Mouse (Mus musculus): ENCODE results near the gene Sptssb. TPM values are rescaled to one million over a fixed set of nuclear protein-coding genes. Genes with fewer than 3 reads are reported as not detected.

Sptssb gene
- total and polyA plus RNA-seq, 3 experiments: not detected

- Histone ChIP-seq H3K4me1 (ENCODE audit: control insufficient read depth in 1 of 2, insufficient read depth in 2 of 2, low read length in 2 of 2) (no peaks in the 10 kb centered on the region), H3K4me3 (ENCODE audit: control insufficient read depth in 1 of 2, insufficient read depth in 1 of 2, low read depth in 2 of 2, low read length in 2 of 2) (no peak overlapping the region), H3K36me3 (ENCODE audit: control insufficient read depth in 1 of 2, insufficient read depth in 2 of 2, low read length in 2 of 2) (no peaks in the 10 kb centered on the region), H3K27me3 (ENCODE audit: control insufficient read depth in 1 of 2, insufficient read depth in 2 of 2, low read length in 2 of 2) (peaks cover 0 to 2% of the 10 kb centered on the region in 2 experiments; a peak in 2 of 4 replicates), H3K27ac (ENCODE audit: control insufficient read depth, low read depth, low read length) (no peak overlapping the region), H3K9me3 (replicated peaks; ENCODE audit: insufficient read depth, low read length) (no peaks in the 10 kb centered on the region), H3K9ac (ENCODE audit: control insufficient read depth, low read depth, low read length, poor library complexity, severe bottlenecking) (no peak overlapping the region), H3K79me2 (ENCODE audit: control insufficient read depth, insufficient read depth, low read length, poor library complexity) (no peaks in the 10 kb centered on the region)
- DNase-seq (ENCODE audit: low read depth, low spot score): no peak
- TF ChIP-seq RAD21 (IDR thresholded peaks at IDR 0.05; ENCODE audit: low read depth, low read length) (no peak), TCF12 (IDR thresholded peaks at IDR 0.05; ENCODE audit: low read depth, low read length) (no peak), POLR2AphosphoS5 (IDR thresholded peaks at IDR 0.05; ENCODE audit: borderline replicate concordance, low read depth, low read length) (no peak), MYC (IDR thresholded peaks at IDR 0.05; ENCODE audit: low read depth, low read length) (no peak), JUND (IDR thresholded peaks at IDR 0.05; ENCODE audit: low read depth, low read length) (no peak), CHD1 (IDR thresholded peaks at IDR 0.05; ENCODE audit: low read depth, low read length) (no peak), MAFK (IDR thresholded peaks at IDR 0.05; ENCODE audit: borderline replicate concordance, low read depth, low read length) (no peak), ZMIZ1 (IDR thresholded peaks at IDR 0.05; ENCODE audit: low read depth, low read length) (no peak), ZNF384 (IDR thresholded peaks at IDR 0.05; ENCODE audit: low read depth, low read length) (no peak), USF2 (IDR thresholded peaks at IDR 0.05; ENCODE audit: borderline replicate concordance in 1 of 2, insufficient read depth in 1 of 2, low read depth in 1 of 2, low read length in 2 of 2) (no peak), POLR2A (IDR thresholded peaks at IDR 0.05; ENCODE audit: control insufficient read depth in 1 of 2, insufficient read depth in 1 of 2, low read depth in 1 of 2, low read length in 2 of 2, poor library complexity in 1 of 2) (no peak), POLR2AphosphoS2 (IDR thresholded peaks at IDR 0.05; ENCODE audit: low read length) (no peak), ELF1 (IDR thresholded peaks at IDR 0.05; ENCODE audit: low read depth, low read length) (no peak), CHD2 (IDR thresholded peaks at IDR 0.05; ENCODE audit: low read length) (no peak), GATA1 (IDR thresholded peaks at IDR 0.05; ENCODE audit: low read depth, low read length) (no peak), HCFC1 (IDR thresholded peaks at IDR 0.05; ENCODE audit: low read depth, low read length) (no peak), MAX (IDR thresholded peaks at IDR 0.05; ENCODE audit: low read length) (no peak), CTCF (IDR thresholded peaks at IDR 0.05 in 2 of 3, conservative IDR thresholded peaks at IDR 0.05 in 1 of 3; ENCODE audit: control insufficient read depth in 1 of 3, insufficient read depth in 1 of 3, low read depth in 2 of 3, low read length in 3 of 3, poor library complexity in 1 of 3, severe bottlenecking in 1 of 3) (no peak), ETS1 (IDR thresholded peaks at IDR 0.05; ENCODE audit: low read depth, low read length) (no peak)
Measured at GRCm38 (mm10) chr3:69797533-69797932, 62.2 kb downstream of the Sptssb start.

DNA sequence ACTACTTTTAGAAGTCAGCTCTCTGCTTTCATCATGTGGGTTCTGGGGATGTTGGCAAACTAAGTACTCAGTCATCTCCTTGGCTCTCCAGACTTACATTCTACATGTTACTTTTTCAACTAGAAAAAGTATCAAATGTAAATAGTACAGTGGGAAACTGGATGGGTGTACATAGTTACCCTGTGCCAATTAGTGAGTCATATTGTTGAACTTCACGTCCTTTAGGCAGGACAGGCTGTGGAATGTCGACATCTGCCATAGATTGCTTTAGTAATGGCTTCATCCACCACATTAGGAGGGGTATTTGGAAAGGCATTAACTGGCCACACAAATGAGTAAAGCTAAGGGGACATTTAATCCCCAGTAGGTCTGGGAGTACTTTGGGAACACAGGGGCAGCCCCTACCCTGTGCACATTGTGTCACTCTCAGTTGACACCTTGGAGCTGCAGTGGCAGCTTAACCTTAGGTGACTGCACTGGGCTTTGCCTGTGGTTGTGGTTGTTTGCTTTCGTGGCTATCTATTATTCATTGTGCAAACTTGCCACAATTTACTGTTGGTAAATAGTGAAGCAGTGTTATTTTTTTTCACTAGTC, 66.8 kb downstream of the Sptssb start:
- Histone ChIP-seq H3K27ac (ENCODE audit: control insufficient read depth, low read depth, low read length) (no peak overlapping the region), H3K36me3 (ENCODE audit: control insufficient read depth in 1 of 2, insufficient read depth in 2 of 2, low read length in 2 of 2) (no peaks in the 10 kb centered on the region), H3K4me3 (ENCODE audit: control insufficient read depth in 1 of 2, insufficient read depth in 1 of 2, low read depth in 2 of 2, low read length in 2 of 2) (no peak overlapping the region), H3K9ac (ENCODE audit: control insufficient read depth, low read depth, low read length, poor library complexity, severe bottlenecking) (no peak overlapping the region), H3K27me3 (ENCODE audit: control insufficient read depth in 1 of 2, insufficient read depth in 2 of 2, low read length in 2 of 2) (no peaks in the 10 kb centered on the region; a peak in 2 of 4 replicates), H3K79me2 (ENCODE audit: control insufficient read depth, insufficient read depth, low read length, poor library complexity) (no peaks in the 10 kb centered on the region), H3K9me3 (replicated peaks; ENCODE audit: insufficient read depth, low read length) (no peaks in the 10 kb centered on the region), H3K4me1 (ENCODE audit: control insufficient read depth in 1 of 2, insufficient read depth in 2 of 2, low read length in 2 of 2) (no peaks in the 10 kb centered on the region)
- no peak for DNase-seq (ENCODE audit: low read depth, low spot score)
- TF ChIP-seq TCF12 (IDR thresholded peaks at IDR 0.05; ENCODE audit: low read depth, low read length) (no peak), USF2 (IDR thresholded peaks at IDR 0.05; ENCODE audit: borderline replicate concordance in 1 of 2, insufficient read depth in 1 of 2, low read depth in 1 of 2, low read length in 2 of 2) (no peak), USF1 (IDR thresholded peaks at IDR 0.05; ENCODE audit: low read depth, low read length) (no peak), BHLHE40 (IDR thresholded peaks at IDR 0.05; ENCODE audit: borderline replicate concordance, low read depth, low read length) (no peak), ETS1 (IDR thresholded peaks at IDR 0.05; ENCODE audit: low read depth, low read length) (no peak), MXI1 (IDR thresholded peaks at IDR 0.05; ENCODE audit: low read depth, low read length) (no peak), MEF2A (IDR thresholded peaks at IDR 0.05; ENCODE audit: extremely low read depth, insufficient replicate concordance, low read depth, low read length, poor library complexity, severe bottlenecking) (no peak), SIN3A (IDR thresholded peaks at IDR 0.05; ENCODE audit: low read length) (no peak), MAX (IDR thresholded peaks at IDR 0.05; ENCODE audit: low read length) (no peak), TBP (IDR thresholded peaks at IDR 0.05; ENCODE audit: low read depth, low read length) (no peak), MYC (IDR thresholded peaks at IDR 0.05; ENCODE audit: low read depth, low read length) (no peak), E2F4 (IDR thresholded peaks at IDR 0.05; ENCODE audit: borderline replicate concordance, low read depth, low read length) (no peak), UBTF (IDR thresholded peaks at IDR 0.05; ENCODE audit: borderline replicate concordance, insufficient read depth, low read depth, low read length) (no peak)
